Mouse (Mus musculus) G1E (cell line): ENCODE results near the gene Eif4e3. TPM values are rescaled to one million over a fixed set of nuclear protein-coding genes. Genes with fewer than 3 reads are reported as not detected.

Experiments
- ATAC-seq: 2 replicates; pipeline ENCODE4 v1.8.0; 2016; ENCODE audit warnings: mild to moderate bottlenecking; ENCODE audit not compliant: insufficient number of reproducible peaks, poor library complexity, low FRiP score, severe bottlenecking; ENCODE audit errors: extremely low read depth
- DNase-seq: peaks from one replicate; pipeline ENCODE4 v3.0.0; 2012; ENCODE audit warnings: low spot score
- H3K27me3 ChIP-seq: 2 replicates; pipeline ENCODE4 v1.6.1; 2012; ENCODE audit warnings: mild to moderate bottlenecking, low read length, inconsistent platforms; ENCODE audit not compliant: insufficient read depth
- H3K36me3 ChIP-seq: replicated peaks from 2 replicates; pipeline ENCODE3; 2012; ENCODE audit warnings: mild to moderate bottlenecking, inconsistent platforms
- H3K4me1 ChIP-seq: 2 replicates; pipeline ENCODE4 v1.6.1; 2012; ENCODE audit warnings: low read depth, low read length, inconsistent platforms, mixed read lengths; ENCODE audit not compliant: insufficient read depth
- H3K4me3 ChIP-seq: 2 replicates; pipeline ENCODE4 v1.5.1; 2012; ENCODE audit warnings: low read depth, mild to moderate bottlenecking, inconsistent platforms, low read length, moderate library complexity, mixed read lengths
- H3K9me3 ChIP-seq: replicated peaks from 2 replicates; pipeline ENCODE4 v1.6.1; 2012; ENCODE audit warnings: inconsistent platforms
- CTCF ChIP-seq: IDR thresholded peaks from 2 replicates; pipeline ENCODE4 v1.5.1; 2012; ENCODE audit warnings: low read depth, low read length, inconsistent platforms, mixed read lengths
- GATA1 ChIP-seq: IDR thresholded peaks from 2 replicates; pipeline ENCODE4 v1.6.1; 2012; ENCODE audit warnings: borderline replicate concordance, low read length, inconsistent platforms, mixed read lengths
- GATA2 ChIP-seq: IDR thresholded peaks from 2 replicates; pipeline ENCODE4 v1.6.1; 2012; ENCODE audit warnings: low read depth, low read length, inconsistent platforms, borderline replicate concordance
- POLR2AphosphoS5 ChIP-seq: IDR thresholded peaks from 2 replicates; pipeline ENCODE4 v1.6.1; 2012; ENCODE audit warnings: low read depth, low read length, inconsistent platforms; ENCODE audit not compliant: insufficient replicate concordance
- TAL1 ChIP-seq: conservative IDR thresholded peaks from 2 replicates; pipeline ENCODE4 v1.6.1; 2012; ENCODE audit warnings: low read depth, low read length, inconsistent platforms, mixed read lengths
- polyA plus RNA-seq: library from polyadenylated mRNA; stranded (reverse); fragments of >175 nt; gene quantifications from 2 replicates; pipeline ENCODE4 v1.2.3, GENCODE M21; 2012
- total RNA-seq, 2 experiments: library from RNA; stranded (forward) in 1 of 2; stranded (reverse) in 1 of 2; fragments of 200-1000 nt in 1 of 2; fragments of >200 nt in 1 of 2; fragmentation: Nextera tagmentation in 1 of 2; gene quantifications; 2 replicates each; pipeline ENCODE4 v1.2.3; 2014 to 2017

Gene Eif4e3
- total and polyA plus RNA-seq, 3 experiments: not detected

GRCm38 (mm10) chr6:99600886-99601285 lies 65.7 kb downstream of the Eif4e3 start:
- H3K36me3 ChIP-seq: no peaks in the 10 kb centered on the region
- no peak for DNase-seq
- ATAC-seq: no peak
- no peaks in the 10 kb centered on the region for H3K4me1 ChIP-seq
- TF ChIP-seq POLR2AphosphoS5: no peak
- TF ChIP-seq TAL1: no peak
- TF ChIP-seq GATA1: no peak
- TF ChIP-seq GATA2: no peak
- TF ChIP-seq CTCF: no peak
- no peaks in the 10 kb centered on the region for H3K27me3 ChIP-seq
- no peak overlapping the region for H3K4me3 ChIP-seq
- H3K9me3 ChIP-seq: peaks cover 16% of the 10 kb centered on the region

GRCm38 (mm10) chr6:99600168-99600793 lies 66.3 kb downstream of the Eif4e3 start:
- Histone ChIP-seq H3K4me3 (no peak overlapping the region), H3K9me3 (peaks cover 16% of the 10 kb centered on the region), H3K36me3 (no peaks in the 10 kb centered on the region), H3K4me1 (no peaks in the 10 kb centered on the region), H3K27me3 (no peaks in the 10 kb centered on the region)
- TF ChIP-seq CTCF (no peak), GATA2 (no peak), TAL1 (no peak)
- DNase-seq: no peak
- ATAC-seq: no peak

GRCm38 (mm10) chr6:99599651-99600050 lies 66.9 kb downstream of the Eif4e3 start:
- no peaks in the 10 kb centered on the region for H3K4me1 ChIP-seq
- no peak for DNase-seq

GRCm38 (mm10) chr6:99599229-99599628 lies 67.3 kb downstream of the Eif4e3 start:
- TF ChIP-seq CTCF (no peak), GATA1 (no peak), POLR2AphosphoS5 (no peak), GATA2 (no peak), TAL1 (no peak)
- no peak for ATAC-seq
- Histone ChIP-seq H3K4me1 (no peaks in the 10 kb centered on the region), H3K27me3 (no peaks in the 10 kb centered on the region), H3K9me3 (peaks cover 9% of the 10 kb centered on the region), H3K4me3 (no peak overlapping the region), H3K36me3 (no peaks in the 10 kb centered on the region)
- no peak for DNase-seq

More at GRCm38 (mm10) chr6:99599651-99600050, 66.9 kb downstream of the Eif4e3 start:
- ATAC-seq: no peak
- H3K27me3 ChIP-seq: no peaks in the 10 kb centered on the region
- no peak overlapping the region for H3K4me3 ChIP-seq
- no peaks in the 10 kb centered on the region for H3K36me3 ChIP-seq
- H3K9me3 ChIP-seq: peaks cover 12% of the 10 kb centered on the region
- TF ChIP-seq TAL1 (no peak), GATA1 (no peak), CTCF (no peak), GATA2 (no peak), POLR2AphosphoS5 (no peak)

GRCm38 (mm10) chr6:99577040-99577439 lies 89.5 kb downstream of the Eif4e3 start:
- no peak overlapping the region for H3K4me3 ChIP-seq
- no peak for ATAC-seq
- DNase-seq: no peak
- no peaks in the 10 kb centered on the region for H3K36me3 ChIP-seq
- H3K4me1 ChIP-seq: no peaks in the 10 kb centered on the region
- no peaks in the 10 kb centered on the region; the same call in 1 of the 2 replicates for H3K9me3 ChIP-seq
- no peaks in the 10 kb centered on the region for H3K27me3 ChIP-seq
- TF ChIP-seq POLR2AphosphoS5 (no peak), CTCF (no peak), TAL1 (no peak), GATA1 (no peak), GATA2 (no peak)

- TF ChIP-seq TAL1 (no peak), CTCF (no peak), GATA1 (no peak), GATA2 (no peak), POLR2AphosphoS5 (no peak)
- ATAC-seq (no peak), DNase-seq (no peak)
- no peaks in the 10 kb centered on the region for H3K4me1 ChIP-seq
- H3K4me3 ChIP-seq: no peak overlapping the region
- H3K27me3 ChIP-seq: no peaks in the 10 kb centered on the region
- H3K9me3 ChIP-seq: no peaks in the 10 kb centered on the region; the same call in 1 of the 2 replicates
- no peaks in the 10 kb centered on the region for H3K36me3 ChIP-seq
Observed at GRCm38 (mm10) chr6:99575633-99576032, 90.9 kb downstream of the Eif4e3 start.

Other genes starting within 250 kb of the Eif4e3 start
- 79.8 and 86.0 TPM in 2 replicates for gene Foxp1, start 144.1 kb downstream of the Eif4e3 start, total RNA-seq (2014; fragmentation: Nextera tagmentation)
- gene Foxp1, start 144.1 kb downstream of the Eif4e3 start, total RNA-seq (2017): 51.9 and 57.4 TPM in 2 replicates
- 87.5 and 88.1 TPM in 2 replicates for gene Foxp1, start 144.1 kb downstream of the Eif4e3 start, polyA plus RNA-seq
- 4.8 and 7.1 TPM in 2 replicates for gene Gm20696, start within 50 bp of the Eif4e3 start, total RNA-seq (2014; fragmentation: Nextera tagmentation)
- 1.2 and 1.5 TPM in 2 replicates for gene Gm20696, start within 50 bp of the Eif4e3 start, total RNA-seq (2017)
- not detected in 2 replicates for gene Gm20696, start within 50 bp of the Eif4e3 start, polyA plus RNA-seq
- not detected in 2 replicates for gene Gpr27, start 25.9 kb upstream of the Eif4e3 start, total RNA-seq (2014; fragmentation: Nextera tagmentation)
- 0.11 TPM in 1 of 2 replicates, not detected in the other for gene Gpr27, start 25.9 kb upstream of the Eif4e3 start, total RNA-seq (2017)
- not detected in 2 replicates for gene Gpr27, start 25.9 kb upstream of the Eif4e3 start, polyA plus RNA-seq
- not detected in 2 replicates for gene Prok2, start 59.6 kb upstream of the Eif4e3 start, total RNA-seq (2014; fragmentation: Nextera tagmentation)
- 0.22 TPM in 1 of 2 replicates, not detected in the other for gene Prok2, start 59.6 kb upstream of the Eif4e3 start, total RNA-seq (2017)
- gene Prok2, start 59.6 kb upstream of the Eif4e3 start, polyA plus RNA-seq: not detected in 2 replicates